In genomic region chr1:125702326-125702725, GRCm38 (mm10) we compare ENCODE assay signal across 15 mouse cellular contexts. TPM values are rescaled to one million over a fixed set of nuclear protein-coding genes. Genes with fewer than 3 reads are reported as not detected.
DNase-seq lines count a peak whose midpoint lies in the region; ATAC-seq lines count a peak whose summit lies in the region.
"Had no signal": no experiment of that assay in that cellular context is flagged by ENCODE, and none has a peak within 500 bp of the region (broad histone marks: within the 10 kb centered on the region; RNA-seq: fewer than 3 reads in every experiment).

No protein-coding gene starts in this region.

- no peak overlapping the region for H3K4me3 ChIP-seq in heart, embryonic 15.5 days
- H3K4me3 ChIP-seq: intestine, embryonic 15.5 days; stomach, embryonic 15.5 days had no signal

- H3K27me3 ChIP-seq in heart, embryonic 15.5 days = no peaks in the 10 kb centered on the region
- H3K27me3 ChIP-seq: intestine, embryonic 15.5 days; Patski; stomach, embryonic 15.5 days had no signal

- H3K36me3 ChIP-seq in heart, embryonic 15.5 days = no peaks in the 10 kb centered on the region
- H3K36me3 ChIP-seq: intestine, embryonic 15.5 days; stomach, embryonic 15.5 days had no signal

- peak; percentile 14 for DNase-seq in kidney, adult 9 months
- no peak for DNase-seq in kidney, postnatal 10 days
- peak; percentile 18 for DNase-seq in 3T3-L1 (ENCODE audit: low read depth, low spot score)
- peak; percentile 21 for DNase-seq in adrenal gland, adult 8-10 months
- DNase-seq in layer of hippocampus, adult 9-11 months = no peak
- DNase-seq: cerebellum, adult 11-12 months; liver; thymus, postnatal 14 days had no signal

- ATAC-seq in heart, embryonic 15.5 days (replicated peaks; ENCODE audit: insufficient number of reproducible peaks, insufficient read depth, low FRiP score, low read depth) = peak; percentile 69
- no peak for ATAC-seq in activated CD4-positive, CD25-positive, alpha-beta regulatory T cell, adult 4 months

- no peak overlapping the region for H3K9ac ChIP-seq in heart, embryonic 15.5 days
- H3K9ac ChIP-seq: intestine, embryonic 15.5 days; stomach, embryonic 15.5 days had no signal

- H3K27ac ChIP-seq in heart, embryonic 15.5 days = peak overlapping the region; percentile 67
- H3K27ac ChIP-seq: intestine, embryonic 15.5 days; stomach, embryonic 15.5 days had no signal

- H3K4me1 ChIP-seq in heart, embryonic 15.5 days (replicated peaks) = peaks cover 13% of the 10 kb centered on the region
- H3K4me1 ChIP-seq: intestine, embryonic 15.5 days had no signal

- no peaks in the 10 kb centered on the region for H3K9me3 ChIP-seq in heart, embryonic 15.5 days (replicated peaks)
- H3K9me3 ChIP-seq: intestine, embryonic 15.5 days; stomach, embryonic 15.5 days had no signal

- 39% methylated on average over 8 of the region's 8 CpGs for WGBS in heart, embryonic 15.5 days

- H3K4me2 ChIP-seq in heart, embryonic 15.5 days = peak overlapping the region; percentile 36; the same call in 1 of the 2 replicates
- H3K4me2 ChIP-seq: intestine, embryonic 15.5 days; stomach, embryonic 15.5 days had no signal

RNA-seq across cellular contexts. Expression of gene Gpr39, which starts 25.5 kb away (rescaled TPM):
- total RNA-seq in adrenal gland, adult 8-10 months (2022) = under 1 TPM in 3 of 4 experiments, not detected in 1; 0.10 to 0.22 (median 0.17) TPM
- 0.69 and 1.6 TPM in 2 replicates for polyA plus RNA-seq in heart, embryonic 15.5 days (2015; fragmentation: Nextera tagmentation; extraction: Ambion mirVana)
- polyA plus RNA-seq in activated CD4-positive, CD25-positive, alpha-beta regulatory T cell, adult 4 months (2017; shearing (Covaris generic)) = not detected
- total RNA-seq: gastrocnemius, postnatal 4 days; megakaryocyte, adult 5-6 weeks had no signal

Comparison
In these comparisons a context has a peak if more than half of its experiments do, and no peak if none do; other contexts are left out.
1. DNase-seq: peak in kidney, adult 9 months (single experiment), 3T3-L1 (single experiment) and adrenal gland, adult 8-10 months (single experiment); none in kidney, postnatal 10 days (single experiment) and layer of hippocampus, adult 9-11 months (single experiment).